Mouse (Mus musculus) neural tube, embryonic 14.5 days (tissue): ENCODE results near the gene Parp4. TPM values are rescaled to one million over a fixed set of nuclear protein-coding genes. Genes with fewer than 3 reads are reported as not detected.

Source experiments
- ATAC-seq: fragments of 200-750 bp; cut with Nextera tagmentation; 2 replicates; pipeline ENCODE4 v1.8.0; 2017; ENCODE audit warnings: low read depth, mild to moderate bottlenecking, moderate TSS enrichment, moderate library complexity
- H3K27ac ChIP-seq: fragments of 300-500 bp; sonication (generic); 2 replicates; pipeline ENCODE4 v1.5.1; 2014; ENCODE audit warnings: low read depth, mild to moderate bottlenecking, control low read depth, low read length, moderate library complexity, mixed read lengths
- H3K27me3 ChIP-seq: fragments of 300-500 bp; sonication (generic); 2 replicates; pipeline ENCODE4 v1.6.1; 2014; ENCODE audit warnings: low read length; ENCODE audit not compliant: control insufficient read depth, insufficient read depth
- H3K36me3 ChIP-seq: fragments of 300-500 bp; sonication (generic); 2 replicates; pipeline ENCODE4 v1.6.1; 2014; ENCODE audit warnings: low read length, mixed read lengths; ENCODE audit not compliant: control insufficient read depth, insufficient read depth
- H3K4me1 ChIP-seq: fragments of 300-500 bp; sonication (generic); 2 replicates; pipeline ENCODE4 v1.6.1; 2014; ENCODE audit warnings: low read length; ENCODE audit not compliant: control insufficient read depth, insufficient read depth
- H3K4me2 ChIP-seq: fragments of 300-500 bp; sonication (generic); 2 replicates; pipeline ENCODE4 v1.6.1; 2014; ENCODE audit warnings: mild to moderate bottlenecking, low read depth, low read length, control low read depth
- H3K4me3 ChIP-seq: fragments of 300-500 bp; sonication (generic); 2 replicates; pipeline ENCODE4 v1.5.1; 2014; ENCODE audit warnings: low read depth, low read length, control low read depth, mixed read lengths
- H3K9ac ChIP-seq: fragments of 300-500 bp; sonication (generic); replicated peaks from 2 replicates; pipeline ENCODE4 v1.6.1; 2014; ENCODE audit warnings: low read depth, mild to moderate bottlenecking, control low read depth, low read length, mixed read lengths
- H3K9me3 ChIP-seq: fragments of 300-500 bp; sonication (generic); 2 replicates; pipeline ENCODE4 v1.6.1; 2016; ENCODE audit warnings: low read length; ENCODE audit not compliant: control insufficient read depth
- WGBS: fragments of 180-500 bp; shearing (Covaris S2); extraction: QIAGEN DNeasy Blood & Tissue Kit; methylation state at CpG from one replicate; pipeline ENCODE4 v1.1.7; 2014; 5-methylcytosine and 5-hydroxymethylcytosine counted together
- polyA plus RNA-seq: library from polyadenylated mRNA; unstranded; fragments of >200 nt; fragmentation: Nextera tagmentation; extraction: Ambion mirVana; gene quantifications from 2 replicates; pipeline ENCODE4 v1.2.1, GENCODE M21; 2014

Parp4 gene
- polyA plus RNA-seq, 1 experiment from 2014 or later = 1.3 TPM

DNA sequence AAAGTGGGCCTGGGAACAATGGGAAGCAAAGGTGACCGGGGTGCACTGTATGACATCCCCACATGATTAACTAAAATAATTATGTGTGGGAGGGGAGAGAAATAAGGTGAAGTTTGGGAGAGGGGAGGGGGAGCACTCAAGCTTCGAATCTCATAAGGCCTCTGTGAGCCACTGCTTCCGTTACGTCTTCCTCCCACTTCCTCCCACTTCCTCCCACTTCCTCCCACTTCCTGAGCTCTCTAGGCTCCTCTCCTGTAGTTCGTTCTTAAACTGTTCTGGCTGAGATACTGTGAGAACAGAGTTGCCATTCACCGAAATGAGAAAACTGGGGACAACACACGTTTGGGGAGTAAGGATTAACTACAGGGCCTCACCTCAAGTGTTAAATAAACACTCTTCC, 7.9 kb upstream of the Parp4 start:
- ATAC-seq = no peak
- no peaks in the 10 kb centered on the region for H3K36me3 ChIP-seq
- no peak overlapping the region for H3K4me2 ChIP-seq
- H3K9me3 ChIP-seq = no peaks in the 10 kb centered on the region
- no peaks in the 10 kb centered on the region for H3K27me3 ChIP-seq
- 79% methylated on average over 7 of the region's 7 CpGs for WGBS
- no peaks in the 10 kb centered on the region; the same call in 1 of the 2 replicates for H3K4me1 ChIP-seq
- H3K9ac ChIP-seq = no peak overlapping the region
- H3K4me3 ChIP-seq = no peak overlapping the region
- H3K27ac ChIP-seq = no peak overlapping the region

- no peak overlapping the region for H3K27ac ChIP-seq
- H3K27me3 ChIP-seq = no peaks in the 10 kb centered on the region
- no peaks in the 10 kb centered on the region for H3K9me3 ChIP-seq
- H3K4me2 ChIP-seq = no peak overlapping the region
- no peak for ATAC-seq
- WGBS = 94% methylated on average over 4 of the region's 4 CpGs
- H3K4me3 ChIP-seq = no peak overlapping the region
- no peaks in the 10 kb centered on the region for H3K36me3 ChIP-seq
- no peak overlapping the region for H3K9ac ChIP-seq
- H3K4me1 ChIP-seq = no peaks in the 10 kb centered on the region; the same call in 1 of the 2 replicates
These were observed 6.4 kb upstream of the Parp4 start for GRCm38 (mm10) chr14:56569041-56569440.

DNA sequence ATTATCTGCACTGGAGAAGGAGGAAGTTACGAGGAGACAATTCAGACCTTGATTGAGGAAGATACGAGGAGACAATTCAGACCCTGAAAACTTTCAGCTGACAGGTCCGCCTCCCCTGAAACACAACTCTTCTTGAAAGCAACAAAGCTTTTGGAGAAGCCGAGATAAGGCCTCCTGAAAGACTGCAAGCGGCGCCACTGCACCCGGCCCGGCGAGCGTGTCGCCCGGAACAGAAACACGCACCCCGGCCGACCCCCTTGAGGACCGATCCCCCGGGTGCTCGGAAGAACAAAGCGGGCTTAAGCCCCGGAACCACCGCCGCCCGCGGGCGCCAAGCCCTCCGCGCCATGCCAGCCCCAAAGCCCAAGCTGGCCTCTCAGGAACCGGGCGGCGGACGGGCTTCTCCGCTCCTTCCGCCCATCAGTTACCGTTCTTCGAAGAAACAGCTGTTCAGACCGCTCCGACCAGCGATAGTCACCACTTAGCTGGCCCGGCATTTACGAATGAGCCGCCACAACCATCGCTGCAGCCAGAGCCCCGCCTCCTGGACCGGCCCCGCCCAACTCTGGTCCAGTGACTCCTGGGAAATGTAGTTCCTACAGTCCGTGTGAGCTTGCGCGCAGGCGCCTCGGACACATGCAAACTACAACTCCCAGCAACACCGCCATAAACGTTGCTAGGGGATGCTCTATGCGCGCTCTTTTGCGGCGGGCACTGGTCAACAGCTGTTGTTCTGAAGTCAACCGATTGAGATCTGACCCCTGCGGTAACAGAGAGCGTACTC, 3.9 kb upstream of the Parp4 start:
- Histone ChIP-seq H3K4me3 (peak overlapping the region; percentile 59), H3K36me3 (no peaks in the 10 kb centered on the region), H3K9ac (peak overlapping the region; percentile 47), H3K27ac (peak overlapping the region; percentile 40; the same call in 1 of the 2 replicates), H3K9me3 (no peaks in the 10 kb centered on the region), H3K27me3 (no peaks in the 10 kb centered on the region), H3K4me1 (peaks cover 4% of the 10 kb centered on the region), H3K4me2 (peak overlapping the region; percentile 74)
- WGBS = under 1% methylated on average over 59 of the region's 59 CpGs
- ATAC-seq = peak; percentile 100

- no peaks in the 10 kb centered on the region for H3K36me3 ChIP-seq
- ATAC-seq = no peak
- H3K4me2 ChIP-seq = peak overlapping the region; percentile 29
- H3K4me3 ChIP-seq = peak overlapping the region; percentile 59; the same call in 1 of the 2 replicates
- 71% methylated on average over 2 of the region's 2 CpGs for WGBS
- no peak overlapping the region; the same call in 1 of the 2 replicates for H3K9ac ChIP-seq
- peaks cover 4% of the 10 kb centered on the region for H3K4me1 ChIP-seq
- no peak overlapping the region for H3K27ac ChIP-seq
- no peaks in the 10 kb centered on the region for H3K27me3 ChIP-seq
- no peaks in the 10 kb centered on the region for H3K9me3 ChIP-seq
These were observed 2.9 kb upstream of the Parp4 start for GRCm38 (mm10) chr14:56572546-56572945.

DNA sequence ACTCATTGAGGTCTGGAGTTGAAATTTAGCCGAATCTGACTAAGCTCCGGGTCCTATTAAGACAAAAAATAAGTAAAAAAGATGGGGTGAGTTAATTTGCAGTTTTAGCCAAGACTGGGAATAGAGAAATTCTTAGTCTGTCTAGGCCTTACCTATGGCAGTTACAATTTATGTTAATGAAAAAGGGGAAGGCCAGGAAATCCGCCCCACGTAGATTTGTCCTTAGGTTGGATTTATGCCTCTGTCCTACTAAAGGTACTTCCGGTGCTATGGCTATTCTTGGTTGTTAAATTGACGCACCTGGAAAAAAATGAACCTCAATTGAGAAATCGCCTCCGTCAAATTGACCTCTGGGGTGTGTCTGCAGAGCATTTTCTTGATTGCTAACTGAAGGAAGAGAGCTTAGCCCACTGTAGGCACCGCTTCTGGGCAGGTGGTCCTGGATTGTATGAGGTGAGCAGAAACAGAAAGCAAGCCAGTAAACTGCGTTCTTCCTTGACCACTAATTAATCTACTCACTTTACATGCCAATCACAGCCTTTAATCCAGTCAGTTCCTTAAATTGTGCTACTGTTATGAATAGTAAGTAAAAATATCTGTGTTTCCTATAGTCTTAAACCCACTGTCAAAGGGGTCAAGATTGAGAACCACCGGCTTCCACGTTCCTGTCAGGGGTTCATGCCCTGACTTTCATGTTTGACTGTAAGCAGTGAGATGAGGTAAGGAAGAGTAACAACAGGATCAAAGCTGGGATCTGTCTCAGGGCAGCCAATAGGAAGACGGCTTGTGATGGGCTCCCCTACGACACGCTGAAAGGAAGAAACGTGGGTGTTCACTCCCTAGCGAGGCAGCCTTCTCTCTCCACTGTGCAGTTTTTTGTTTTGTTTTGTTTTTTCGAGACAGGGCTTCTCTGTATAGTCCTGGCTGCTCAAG, 816 bp downstream of the Parp4 start:
- Histone ChIP-seq H3K4me2 (peak overlapping the region; percentile 46; the same call in 1 of the 2 replicates), H3K27me3 (no peaks in the 10 kb centered on the region), H3K27ac (no peak overlapping the region), H3K36me3 (no peaks in the 10 kb centered on the region), H3K4me3 (no peak overlapping the region), H3K9me3 (no peaks in the 10 kb centered on the region), H3K4me1 (peaks cover 4% of the 10 kb centered on the region), H3K9ac (no peak overlapping the region)
- ATAC-seq = no peak
- WGBS = 77% methylated on average over 18 of the region's 18 CpGs

- Histone ChIP-seq H3K4me2 (no peak overlapping the region), H3K9me3 (no peaks in the 10 kb centered on the region), H3K36me3 (no peaks in the 10 kb centered on the region), H3K9ac (no peak overlapping the region), H3K27ac (no peak overlapping the region), H3K4me3 (no peak overlapping the region), H3K27me3 (no peaks in the 10 kb centered on the region), H3K4me1 (peaks cover 4% of the 10 kb centered on the region; the same call in 1 of the 2 replicates)
- WGBS = 57% methylated on average over 8 of the region's 8 CpGs
- ATAC-seq = no peak
These were observed 3.6 kb downstream of the Parp4 start for GRCm38 (mm10) chr14:56579011-56579410.

DNA sequence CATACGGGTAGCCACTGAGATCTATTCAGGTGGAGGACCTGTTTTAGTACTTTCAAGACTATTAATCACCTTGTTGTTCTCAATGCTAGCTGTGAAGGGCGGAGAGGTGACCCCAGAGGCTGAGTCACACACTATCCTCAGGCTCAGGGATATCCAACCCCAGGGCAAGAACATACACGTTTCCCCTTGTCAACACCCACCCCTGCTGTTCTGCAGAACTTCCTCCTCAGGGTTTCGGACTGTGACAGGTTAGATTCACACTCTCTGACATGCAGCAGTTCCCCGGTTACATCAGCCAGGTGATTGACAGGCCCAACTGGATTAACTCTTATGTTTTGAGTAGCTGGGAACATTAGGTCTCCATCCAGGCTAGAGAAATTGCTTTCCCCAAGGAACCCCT, 5.7 kb downstream of the Parp4 start:
- Histone ChIP-seq H3K4me2 (no peak overlapping the region), H3K4me3 (no peak overlapping the region), H3K9ac (no peak overlapping the region), H3K4me1 (no peaks in the 10 kb centered on the region), H3K27me3 (no peaks in the 10 kb centered on the region), H3K9me3 (no peaks in the 10 kb centered on the region), H3K36me3 (no peaks in the 10 kb centered on the region), H3K27ac (no peak overlapping the region)
- 70% methylated on average over 5 of the region's 5 CpGs for WGBS
- ATAC-seq = no peak

GRCm38 (mm10) chr14:56582294-56582693, 6.9 kb downstream of the Parp4 start:
- Histone ChIP-seq H3K9me3 (no peaks in the 10 kb centered on the region), H3K4me1 (no peaks in the 10 kb centered on the region), H3K9ac (no peak overlapping the region), H3K4me2 (no peak overlapping the region), H3K27me3 (no peaks in the 10 kb centered on the region), H3K4me3 (no peak overlapping the region), H3K27ac (no peak overlapping the region), H3K36me3 (no peaks in the 10 kb centered on the region)
- no peak for ATAC-seq
- 93% methylated on average over 6 of the region's 6 CpGs for WGBS

GRCm38 (mm10) chr14:56592191-56592590, 16.8 kb downstream of the Parp4 start:
- no peaks in the 10 kb centered on the region for H3K9me3 ChIP-seq
- no peaks in the 10 kb centered on the region for H3K27me3 ChIP-seq
- H3K27ac ChIP-seq = no peak overlapping the region
- no peak overlapping the region for H3K4me2 ChIP-seq
- 93% methylated on average over 9 of the region's 9 CpGs for WGBS
- no peak overlapping the region for H3K9ac ChIP-seq
- ATAC-seq = no peak
- H3K4me1 ChIP-seq = no peaks in the 10 kb centered on the region
- H3K4me3 ChIP-seq = no peak overlapping the region
- H3K36me3 ChIP-seq = no peaks in the 10 kb centered on the region
